Mouse (Mus musculus) left cerebral cortex, postnatal 4 days (tissue): Measurements from ENCODE around the gene Rap1a. TPM values are rescaled to one million over a fixed set of nuclear protein-coding genes. Genes with fewer than 3 reads are reported as not detected.

Experiments
- DNase-seq: peaks from one replicate; pipeline ENCODE4 v3.0.0-alpha.2; 2022
- intact Hi-C: fragments of 180-260 bp; cut with DNase I; formaldehyde crosslinking; loops from one replicate; pipeline ENCODE4 v1.15.1; 2025
- total RNA-seq, 2 experiments: library from RNA; stranded (reverse); gene quantifications; 2 replicates each; pipeline ENCODE4 v1.2.3; 2021

The Rap1a gene
- total RNA-seq, 2 experiments from 2014 or later, result 73.0 to 84.9 TPM

- intact Hi-C loops, result no loop called here
- DNase-seq, result no peak
Observed at GRCm38 (mm10) chr3:105769380-105769779, 31.8 kb downstream of the Rap1a start.

DNA sequence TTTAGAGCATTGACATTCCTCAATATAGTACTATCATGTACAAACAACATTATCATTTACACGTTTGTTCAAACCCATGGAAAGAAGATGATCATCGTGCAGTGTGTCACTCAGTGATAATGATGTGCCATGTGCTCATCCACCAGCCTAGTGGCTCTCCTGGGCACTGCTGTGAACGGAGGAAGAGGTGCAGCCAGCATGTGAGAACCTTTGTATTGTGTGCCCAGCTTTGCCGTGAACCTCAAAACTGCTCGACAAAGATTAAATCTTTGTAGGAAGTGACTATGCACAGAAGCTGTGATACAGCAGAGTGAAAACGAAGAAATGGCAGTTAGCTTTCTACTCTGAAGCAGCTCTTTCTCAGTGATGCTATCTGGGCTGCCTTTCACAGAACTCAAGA is 32.6 kb downstream of the Rap1a start:
- no peak for DNase-seq
- intact Hi-C loops, result no loop called here

DNA sequence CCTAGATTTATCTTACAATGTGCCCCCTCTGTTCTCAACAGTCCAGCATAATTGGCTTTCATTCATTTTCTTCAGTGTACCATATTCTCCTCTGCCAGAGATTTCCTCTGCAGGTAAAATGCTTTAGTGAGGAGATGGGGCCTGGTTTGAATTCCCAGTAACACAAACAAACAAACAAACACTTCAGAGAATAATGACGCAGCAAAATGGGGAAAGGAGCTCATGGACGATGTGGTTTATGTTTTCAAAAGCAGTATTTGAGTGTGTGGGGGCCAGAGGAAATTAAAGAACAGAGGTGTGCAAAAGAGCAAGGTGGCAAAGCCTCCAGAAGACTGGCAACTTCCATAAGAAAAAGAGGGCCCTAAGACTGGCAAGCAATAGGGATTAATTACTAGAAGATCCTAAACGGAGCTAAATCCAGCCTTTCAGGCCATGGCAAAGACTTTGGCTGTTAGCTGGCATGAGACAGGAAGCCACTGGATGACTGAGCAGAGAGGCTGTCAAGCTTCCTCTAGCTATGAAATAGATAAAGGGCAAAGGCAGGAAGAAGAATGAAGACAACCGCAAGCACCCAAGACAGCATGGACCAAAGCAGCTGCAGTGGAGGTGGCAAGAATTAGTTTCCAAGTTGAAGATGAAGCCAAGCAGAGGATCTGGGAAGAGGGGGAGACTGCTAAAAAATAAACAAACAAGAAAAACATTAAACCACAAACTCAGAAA is 37.8 kb downstream of the Rap1a start:
- no peak for DNase-seq
- intact Hi-C loops, result no loop called here

- intact Hi-C loops, result no loop called here
- no peak for DNase-seq
Observed at GRCm38 (mm10) chr3:105760063-105760462, 41.1 kb downstream of the Rap1a start.

- intact Hi-C loops, result no loop called here
- DNase-seq, result no peak
Observed at GRCm38 (mm10) chr3:105758658-105759057, 42.5 kb downstream of the Rap1a start.

- intact Hi-C loops, result no loop called here
- DNase-seq, result no peak
Observed at GRCm38 (mm10) chr3:105758098-105758497, 43.0 kb downstream of the Rap1a start.

DNA sequence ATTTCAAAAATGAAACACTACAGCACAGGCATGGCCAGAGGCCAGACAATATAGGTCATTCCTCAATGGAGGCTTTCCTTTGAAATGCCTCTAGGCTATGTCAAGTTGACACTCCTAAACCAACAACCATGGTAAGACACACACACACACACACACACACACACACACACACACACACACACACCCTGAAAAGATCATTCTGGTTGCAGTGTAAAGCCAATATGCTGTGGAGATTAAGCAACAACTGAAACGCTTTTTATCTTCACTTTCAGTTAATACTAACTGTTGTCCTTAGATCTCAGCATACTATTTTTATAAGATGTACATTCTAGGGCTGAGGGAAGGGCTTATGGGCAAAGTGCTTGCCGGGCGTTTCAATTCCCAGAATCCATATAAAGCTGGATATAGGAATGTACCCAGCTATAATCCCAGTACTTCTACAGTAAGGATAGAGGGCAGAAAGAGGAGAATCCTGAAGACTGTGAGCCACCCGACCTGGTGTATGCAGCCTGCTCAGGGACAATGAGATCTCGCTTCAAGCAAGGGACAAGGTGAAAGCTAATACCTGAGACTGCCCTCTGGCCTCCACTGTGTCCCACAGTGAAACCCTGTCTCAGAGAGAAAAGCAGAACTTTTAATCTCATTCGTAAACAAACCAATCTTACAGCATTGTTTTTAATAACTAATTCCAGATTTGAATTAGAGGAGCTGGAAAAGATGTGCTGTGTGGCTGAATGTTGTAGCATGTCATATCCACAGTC is 43.6 kb downstream of the Rap1a start:
- no peak for DNase-seq
- intact Hi-C loops, result no loop called here

GRCm38 (mm10) chr3:105756505-105756904 is 44.6 kb downstream of the Rap1a start:
- no peak for DNase-seq
- intact Hi-C loops, result no loop called here

DNA sequence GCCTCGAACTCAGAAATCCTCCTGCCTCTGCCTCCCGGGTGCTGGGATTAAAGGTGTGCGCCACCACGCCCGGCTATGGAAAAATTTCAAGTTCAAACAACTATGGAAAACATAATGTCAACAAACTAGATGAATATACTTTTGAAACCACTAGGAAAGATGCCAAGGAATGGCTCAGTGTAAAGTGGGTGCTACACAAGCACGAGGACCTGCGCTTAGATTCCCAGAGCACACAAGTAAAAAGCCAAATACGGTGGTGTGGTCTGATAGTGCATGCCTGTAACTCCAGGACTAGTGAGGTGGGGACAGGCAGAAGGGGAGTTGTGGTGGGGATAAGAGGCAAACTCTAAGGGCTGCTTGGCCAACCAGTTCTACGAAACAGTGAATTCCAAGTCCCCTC is 46.0 kb downstream of the Rap1a start:
- intact Hi-C loops, result no loop called here

DNA sequence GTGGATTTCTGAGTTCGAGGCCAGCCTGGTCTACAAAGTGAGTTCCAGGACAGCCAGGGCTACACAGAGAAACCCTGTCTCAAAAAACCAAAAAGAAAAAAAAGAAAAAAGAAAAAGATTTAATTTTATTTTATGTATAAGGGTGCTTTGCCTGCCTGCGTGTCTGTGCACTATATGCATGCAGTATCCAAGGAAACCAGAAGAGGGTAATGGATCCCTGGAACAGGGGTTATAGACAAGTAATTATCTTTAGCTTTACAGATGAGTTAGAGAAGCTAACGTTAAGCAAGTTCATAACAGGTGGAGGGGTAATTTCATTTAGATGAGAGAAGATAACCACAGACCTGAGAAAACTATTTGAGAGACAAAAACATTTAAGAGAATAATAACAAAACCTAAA is 47.0 kb downstream of the Rap1a start:
- intact Hi-C loops, result no loop called here

More for the DNA sequence above, 46.0 kb downstream of the Rap1a start:
- DNase-seq, result no peak

DNA sequence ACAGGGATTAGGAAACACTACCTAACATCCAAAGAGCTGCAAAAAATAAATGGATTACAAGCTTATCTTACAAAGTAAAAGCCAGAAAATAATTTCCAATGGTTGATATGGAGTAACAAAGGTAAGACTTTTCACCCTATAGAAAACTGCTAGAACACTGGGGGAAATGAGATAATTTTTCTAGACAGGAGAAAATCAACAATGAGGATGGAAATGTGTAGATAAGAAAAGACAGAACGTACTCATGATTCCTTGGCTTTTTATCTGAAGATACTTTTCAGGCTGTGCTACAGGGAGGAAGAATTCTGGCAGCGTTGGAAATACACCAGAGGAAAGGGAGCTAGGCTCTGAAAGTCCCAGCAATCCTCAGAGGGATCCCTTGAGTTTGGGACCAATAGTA is 50.3 kb downstream of the Rap1a start:
- intact Hi-C loops, result no loop called here
- no peak for DNase-seq

More for the DNA sequence above, 47.0 kb downstream of the Rap1a start:
- DNase-seq, result no peak

DNA sequence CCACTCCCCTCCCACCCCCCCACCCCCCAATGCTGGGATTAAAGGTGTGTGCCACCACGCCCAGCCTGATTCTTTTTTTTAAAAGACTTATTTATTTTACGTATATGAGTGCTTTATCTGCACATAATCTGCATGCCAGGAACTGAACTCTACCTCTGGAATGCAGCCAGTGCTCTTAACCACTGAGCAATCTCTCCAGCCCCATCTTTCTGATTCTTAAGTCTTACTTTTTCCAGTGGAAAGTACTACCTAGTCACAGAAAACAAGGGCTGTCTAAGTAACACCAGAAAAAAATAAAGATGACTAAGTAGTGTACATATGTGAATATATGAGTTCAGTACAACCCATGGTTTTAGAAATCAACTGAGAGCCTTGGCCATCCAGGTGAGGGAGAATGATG is 54.6 kb downstream of the Rap1a start:
- intact Hi-C loops, result no loop called here
- no peak for DNase-seq

- DNase-seq, result no peak
Observed at GRCm38 (mm10) chr3:105737666-105738065, 63.5 kb downstream of the Rap1a start.

GRCm38 (mm10) chr3:105737070-105737469 is 64.1 kb downstream of the Rap1a start:
- DNase-seq, result no peak
- intact Hi-C loops, result no loop called here

More at GRCm38 (mm10) chr3:105737666-105738065, 63.5 kb downstream of the Rap1a start:
- intact Hi-C loops, result no loop called here

- no peak for DNase-seq
- intact Hi-C loops, result no loop called here
Observed at GRCm38 (mm10) chr3:105736148-105736547, 65.0 kb downstream of the Rap1a start.

- DNase-seq, result no peak
- intact Hi-C loops, result no loop called here
Observed at GRCm38 (mm10) chr3:105735285-105735684, 65.9 kb downstream of the Rap1a start.

DNA sequence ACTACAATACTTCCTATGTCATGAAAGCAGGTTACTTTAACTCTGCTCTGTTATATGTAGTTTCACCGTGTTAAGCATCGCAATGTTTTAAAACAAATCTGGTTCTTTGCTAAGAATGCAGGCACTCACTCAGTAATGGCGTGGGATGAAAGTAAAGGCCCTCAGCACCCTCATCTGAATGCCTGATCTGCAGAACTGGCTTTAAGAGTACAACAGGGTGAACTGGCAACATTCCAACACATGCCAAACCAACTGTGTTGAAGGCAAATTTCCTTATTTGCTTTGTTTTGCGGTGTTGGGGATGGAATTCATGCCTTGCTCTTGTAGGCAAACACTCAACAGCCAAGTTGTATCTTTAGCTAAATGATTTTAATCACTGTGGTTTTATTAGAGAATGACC is 67.6 kb downstream of the Rap1a start:
- DNase-seq, result no peak
- intact Hi-C loops, result no loop called here

DNA sequence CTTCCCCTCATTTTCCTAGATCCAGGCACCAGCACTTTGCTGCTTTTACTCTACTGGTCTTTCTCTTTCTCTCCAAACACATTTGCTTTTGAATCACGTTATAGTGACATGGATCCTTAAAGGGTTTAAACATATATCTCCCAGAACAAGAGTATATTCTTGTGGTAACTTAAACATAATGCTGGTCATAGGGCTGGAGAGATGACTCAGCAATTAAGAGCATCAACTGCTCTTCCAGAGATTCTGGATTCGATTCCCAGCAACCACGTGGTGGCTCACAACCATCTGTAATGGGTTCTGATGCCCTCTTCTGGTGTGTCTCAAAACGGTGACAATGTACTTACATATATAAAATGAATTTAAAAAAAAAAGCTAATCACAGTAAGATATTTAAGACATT is 68.8 kb downstream of the Rap1a start:
- no peak for DNase-seq
- intact Hi-C loops, result no loop called here

DNA sequence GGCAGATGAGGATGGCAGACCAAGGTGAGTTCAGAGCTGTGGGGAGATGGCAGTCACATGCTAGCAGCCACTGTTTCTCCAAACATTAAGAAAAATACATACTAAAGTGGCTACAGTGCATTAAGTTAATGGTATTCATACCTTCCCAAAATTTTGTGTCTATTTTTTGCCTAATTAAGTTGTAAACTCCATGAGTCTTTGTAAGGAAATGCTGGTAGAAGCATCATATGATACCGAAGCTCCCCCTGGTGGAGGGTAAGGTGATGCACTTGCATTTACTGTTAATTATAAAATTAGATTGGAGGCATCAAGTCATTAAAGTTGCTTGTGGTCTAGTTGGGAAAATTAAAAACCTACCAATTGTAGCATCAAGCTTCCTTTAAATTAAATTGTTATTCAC is 75.1 kb downstream of the Rap1a start:
- intact Hi-C loops, result no loop called here

GRCm38 (mm10) chr3:105722510-105722909 is 78.6 kb downstream of the Rap1a start:
- intact Hi-C loops, result loop anchor here (5.0 kb wide), 1 partner anchor 35 kb away; the partner anchor contains the start of gene Ddx20
- DNase-seq, result no peak

More for the DNA sequence above, 75.1 kb downstream of the Rap1a start:
- DNase-seq, result peak; percentile 70

DNA sequence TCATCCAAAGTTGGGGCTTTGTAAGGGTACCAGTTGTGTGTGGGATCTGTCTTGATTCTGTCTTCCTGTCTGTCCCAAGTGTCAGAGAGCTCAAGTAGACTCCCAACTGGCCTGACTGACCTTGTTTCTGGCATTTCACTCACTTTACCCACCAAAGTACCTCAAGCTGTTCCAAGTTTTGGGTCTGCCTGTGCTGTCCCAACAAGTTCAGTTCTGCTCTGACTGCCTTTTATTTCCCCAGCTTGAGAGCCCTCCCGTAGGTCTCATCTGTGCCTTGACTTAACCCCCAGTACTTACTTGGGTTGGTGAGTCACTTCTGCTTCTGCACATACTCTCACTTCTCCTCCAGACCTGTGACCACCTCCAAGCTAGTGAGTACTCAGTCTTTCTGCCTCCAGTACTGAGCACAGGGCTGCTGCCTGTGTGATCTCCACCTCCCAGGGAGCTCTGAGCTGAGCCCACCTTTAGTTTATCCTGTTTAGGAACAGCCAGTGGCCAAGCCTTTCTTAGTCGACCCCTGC is 79.4 kb downstream of the Rap1a start:
- DNase-seq, result no peak
- intact Hi-C loops, result loop anchor here (5.0 kb wide), 1 partner anchor 34 kb away; the partner anchor contains the start of gene Ddx20

GRCm38 (mm10) chr3:105720514-105720913 is 80.6 kb downstream of the Rap1a start:
- intact Hi-C loops, result loop anchor here (5.0 kb wide), 1 partner anchor 33 kb away; the partner anchor contains the start of gene Ddx20
- DNase-seq, result no peak
